Mouse (Mus musculus): ENCODE data around the gene Zg16.

Gene Zg16

DNA sequence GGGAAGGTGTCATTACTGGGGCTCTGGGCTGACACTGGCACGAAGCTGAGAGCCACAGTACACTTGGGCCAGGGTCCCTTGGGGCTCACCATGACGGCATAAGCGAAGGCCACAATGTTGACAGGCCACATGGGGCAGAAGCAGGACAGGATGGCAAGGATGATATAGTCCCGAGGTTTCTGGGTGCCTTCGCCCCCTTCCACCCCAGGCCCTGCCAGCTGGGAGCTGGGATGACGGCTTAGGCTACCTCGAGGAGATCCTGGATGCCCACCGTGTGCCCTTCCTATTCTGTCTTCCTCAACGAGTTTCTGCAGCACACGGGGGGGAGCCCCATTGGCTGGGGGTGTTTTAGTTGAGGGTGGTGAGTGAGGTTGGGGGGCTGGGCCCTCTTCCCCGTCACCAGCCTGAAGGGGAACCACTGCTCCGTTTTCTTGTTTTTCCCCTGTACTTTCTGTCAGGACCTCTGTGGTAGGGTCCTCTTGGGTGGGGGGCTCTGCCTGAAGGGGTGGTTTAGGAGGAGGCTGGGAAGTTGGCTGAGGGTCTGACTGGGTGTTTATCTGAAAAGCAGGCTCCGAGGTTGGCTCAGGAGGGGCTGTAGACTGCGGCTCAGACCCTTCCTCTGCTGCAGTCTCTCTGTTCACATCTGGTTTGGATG lies 67.7 kb downstream of the Zg16 start:
- no peak for DNase-seq

DNA sequence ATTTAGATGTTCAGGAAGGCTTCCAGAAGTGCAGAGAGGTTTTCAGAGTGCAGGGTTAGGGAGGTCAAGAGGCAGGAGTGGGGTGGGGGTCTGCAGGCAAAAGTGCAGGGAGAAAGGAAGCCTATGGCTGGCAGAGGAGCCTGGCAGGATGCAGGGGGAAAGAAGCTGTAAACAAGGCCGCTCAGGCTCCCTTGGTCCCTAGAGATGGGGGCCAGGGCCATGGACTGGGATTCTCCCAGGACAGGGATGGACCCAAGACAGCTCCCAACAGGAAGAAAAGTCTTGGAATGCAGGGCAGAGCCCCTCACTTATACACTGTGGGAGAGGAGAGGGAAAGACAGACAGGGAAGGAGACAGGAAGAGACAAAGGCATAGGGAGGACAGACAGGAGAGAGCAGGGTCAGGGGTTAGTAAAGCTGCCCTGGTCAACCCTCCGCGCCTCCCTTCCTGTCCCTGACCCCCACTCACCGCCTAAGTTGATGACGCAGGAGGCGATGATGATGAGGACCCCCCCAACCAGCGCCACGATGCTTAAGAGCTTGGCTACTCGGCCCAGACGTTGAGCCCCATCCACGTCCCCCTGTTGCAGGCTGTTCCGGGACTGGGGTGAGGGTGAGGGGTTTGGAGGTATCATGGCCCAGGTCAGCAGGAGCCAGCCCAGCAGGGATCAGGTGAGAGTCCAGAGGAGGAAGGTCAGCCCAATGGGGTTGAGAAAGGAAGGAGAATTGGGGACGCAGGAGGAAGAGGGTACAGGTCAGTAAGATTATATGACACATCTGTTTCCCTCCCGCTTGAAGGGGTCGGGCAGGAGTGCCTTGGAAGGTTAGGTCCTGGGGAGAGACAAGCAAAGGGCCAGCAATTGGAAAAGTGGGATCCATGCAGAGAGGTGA lies 68.5 kb downstream of the Zg16 start:
- no peak for DNase-seq

DNA sequence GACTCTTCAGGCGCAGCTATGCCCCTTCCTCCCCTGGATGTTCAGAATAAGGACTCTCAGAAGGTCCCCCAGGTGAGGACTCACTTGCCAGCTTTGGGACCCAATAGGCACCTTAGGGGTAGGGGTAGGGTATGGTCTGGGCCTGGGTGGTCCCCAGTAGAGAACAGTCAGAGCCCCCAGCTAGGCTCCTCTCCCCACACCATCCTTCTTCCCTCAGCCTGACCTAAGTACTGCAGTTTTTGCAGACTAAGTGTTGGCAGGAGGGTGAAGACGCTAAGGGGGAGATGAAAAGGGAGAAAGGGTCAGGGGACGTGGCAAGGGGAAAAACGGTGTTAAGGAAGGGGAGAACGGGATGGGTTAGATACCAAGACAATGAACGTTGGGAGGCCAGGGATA lies 69.2 kb downstream of the Zg16 start:
- no peak for DNase-seq

GRCm38 (mm10) chr7:127016971-127017949 lies 69.9 kb downstream of the Zg16 start, which contains the start of gene Pagr1a:
Gene Pagr1a, minus strand, starts transcription at chr7:127017352.
- peak; percentile 99 for DNase-seq

DNA sequence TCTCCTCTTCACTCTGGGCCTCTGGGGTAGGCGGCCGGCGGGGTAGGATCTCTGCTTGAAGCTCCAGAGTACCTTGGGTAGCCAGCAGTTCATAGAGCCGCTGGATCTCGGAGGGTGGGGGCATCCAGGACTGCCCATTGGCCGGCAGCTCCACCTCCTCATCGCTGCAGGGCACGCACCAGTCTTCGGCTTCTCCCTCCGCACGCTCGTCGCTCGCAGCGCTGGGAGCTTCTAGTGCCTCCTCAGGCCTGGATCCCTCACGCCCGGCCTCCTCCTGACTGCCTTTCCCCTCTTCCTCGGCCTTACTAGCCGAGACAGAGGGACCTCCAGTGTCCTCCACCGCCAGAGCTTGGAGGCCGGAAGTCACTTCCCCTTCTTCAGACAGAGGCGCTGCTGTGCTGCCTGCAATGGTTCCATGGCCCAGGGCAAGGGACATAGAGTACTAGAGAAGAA lies 70.6 kb downstream of the Zg16 start:
- DNase-seq: no peak

DNA sequence TGATC lies 70.8 kb downstream of the Zg16 start, which contains the start of gene Pagr1b:
TSS of gene Pagr1b (minus strand) at position 4 of the 5 bp plus-strand sequence.
- no peak for DNase-seq

DNA sequence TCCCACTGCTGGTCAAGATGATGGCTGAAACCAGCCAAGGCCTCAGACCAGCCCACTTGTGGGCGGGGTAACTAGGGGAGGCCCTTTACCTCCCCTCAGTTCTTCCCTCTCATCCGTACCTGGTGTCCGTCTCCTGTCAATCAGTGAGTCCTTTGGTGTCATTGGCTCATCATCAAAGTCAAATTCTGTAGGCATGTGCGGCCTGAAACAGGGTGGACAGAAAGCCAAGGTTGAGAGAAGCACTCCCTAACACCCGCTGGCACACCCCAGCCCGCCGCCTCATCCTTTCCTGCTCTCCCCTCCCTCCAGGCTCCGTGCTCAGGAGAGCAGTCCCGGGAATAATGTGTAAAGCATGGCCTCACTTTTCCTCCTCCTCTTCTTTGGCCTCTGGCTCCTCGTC lies 71.0 kb downstream of the Zg16 start:
- peak; percentile 78 for DNase-seq

DNA sequence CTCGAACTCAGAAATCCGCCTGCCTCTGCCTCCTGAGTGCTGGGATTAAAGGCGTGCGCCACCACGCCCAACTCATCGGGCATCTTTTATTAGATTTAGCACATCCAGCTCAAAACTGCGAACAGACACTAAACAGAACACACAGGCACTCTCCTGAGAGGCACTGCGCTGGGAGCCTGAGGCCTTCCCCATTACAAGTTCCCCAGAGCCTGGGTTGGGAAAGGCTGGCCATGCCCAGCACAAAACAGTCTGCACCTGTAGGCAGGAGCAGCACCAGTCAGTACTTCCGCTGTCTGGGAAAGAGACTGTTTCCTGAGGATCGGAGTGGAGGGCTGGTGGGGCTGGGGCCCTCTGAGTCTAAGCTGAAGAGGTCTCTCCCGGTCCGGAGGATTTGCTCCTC lies 72.1 kb downstream of the Zg16 start:
- DNase-seq: no peak

DNA sequence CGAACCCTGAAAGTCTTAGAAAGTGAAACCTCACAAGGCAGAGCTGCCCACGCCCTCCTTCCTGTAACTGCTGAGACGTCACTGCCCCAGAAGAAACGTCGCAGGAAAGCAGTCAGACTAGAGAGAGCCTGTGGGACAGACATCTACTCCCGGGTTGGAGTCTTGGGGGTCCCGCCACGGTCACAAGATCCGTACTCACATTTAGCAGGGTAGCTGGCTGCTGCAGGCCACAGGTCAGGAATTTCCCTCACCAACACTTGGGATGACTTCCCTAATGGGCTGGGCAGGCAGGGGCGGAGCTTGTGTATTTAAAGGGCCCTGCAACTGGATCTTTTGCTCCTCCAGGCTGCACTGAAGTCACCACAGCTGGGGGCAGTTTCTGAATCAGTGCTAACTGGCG lies 72.8 kb downstream of the Zg16 start, which contains the start of gene Mvp:
TSS of gene Mvp (minus strand) at position 302 of the 400 bp plus-strand sequence.
- peak; percentile 84 for DNase-seq

DNA sequence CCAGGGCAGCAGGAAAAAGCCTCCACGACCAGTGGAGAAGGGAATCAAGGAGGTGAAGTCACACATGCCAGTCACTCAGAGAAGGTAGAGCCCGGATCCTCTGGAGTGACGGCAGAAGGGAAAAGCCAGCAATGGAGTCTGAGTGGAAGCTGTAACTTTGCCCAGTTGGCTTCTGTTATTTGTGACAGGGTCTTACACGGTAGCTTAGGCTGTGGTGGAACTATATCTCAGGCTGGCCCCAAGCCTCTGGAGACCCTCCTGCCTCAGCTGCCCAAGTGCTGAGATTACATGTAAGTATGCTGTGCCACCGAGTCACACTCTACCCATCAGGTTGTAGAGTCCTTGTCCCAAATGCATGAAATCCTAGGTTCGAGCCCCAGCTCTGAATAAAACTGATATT lies 73.7 kb downstream of the Zg16 start:
- no peak for DNase-seq

- no peak for DNase-seq
Observed at GRCm38 (mm10) chr7:127012845-127013244, 74.3 kb downstream of the Zg16 start.

- DNase-seq: no peak
Observed at GRCm38 (mm10) chr7:127012374-127012773, 74.8 kb downstream of the Zg16 start.

DNA sequence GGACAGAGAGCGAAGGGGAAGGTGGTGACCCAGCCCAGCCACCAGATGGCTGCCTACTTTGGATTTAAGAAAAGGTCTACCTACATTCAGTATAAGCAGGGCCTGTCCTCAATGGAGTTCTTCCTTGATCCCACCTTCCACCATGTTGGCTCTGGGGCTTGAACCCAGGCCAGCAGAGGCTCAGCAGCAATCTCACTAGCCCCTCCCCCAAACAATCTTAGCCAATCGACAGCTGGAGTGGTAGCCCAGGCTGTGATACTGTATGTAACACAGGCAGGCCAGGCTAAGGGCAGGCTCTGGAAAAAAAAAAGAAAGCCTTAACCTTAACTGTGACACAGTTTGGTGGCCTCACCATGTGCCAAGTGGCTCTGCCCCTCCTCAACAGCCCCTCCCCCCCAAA lies 75.4 kb downstream of the Zg16 start:
- no peak for DNase-seq

GRCm38 (mm10) chr7:127011051-127011450 lies 76.1 kb downstream of the Zg16 start:
- DNase-seq: no peak

DNA sequence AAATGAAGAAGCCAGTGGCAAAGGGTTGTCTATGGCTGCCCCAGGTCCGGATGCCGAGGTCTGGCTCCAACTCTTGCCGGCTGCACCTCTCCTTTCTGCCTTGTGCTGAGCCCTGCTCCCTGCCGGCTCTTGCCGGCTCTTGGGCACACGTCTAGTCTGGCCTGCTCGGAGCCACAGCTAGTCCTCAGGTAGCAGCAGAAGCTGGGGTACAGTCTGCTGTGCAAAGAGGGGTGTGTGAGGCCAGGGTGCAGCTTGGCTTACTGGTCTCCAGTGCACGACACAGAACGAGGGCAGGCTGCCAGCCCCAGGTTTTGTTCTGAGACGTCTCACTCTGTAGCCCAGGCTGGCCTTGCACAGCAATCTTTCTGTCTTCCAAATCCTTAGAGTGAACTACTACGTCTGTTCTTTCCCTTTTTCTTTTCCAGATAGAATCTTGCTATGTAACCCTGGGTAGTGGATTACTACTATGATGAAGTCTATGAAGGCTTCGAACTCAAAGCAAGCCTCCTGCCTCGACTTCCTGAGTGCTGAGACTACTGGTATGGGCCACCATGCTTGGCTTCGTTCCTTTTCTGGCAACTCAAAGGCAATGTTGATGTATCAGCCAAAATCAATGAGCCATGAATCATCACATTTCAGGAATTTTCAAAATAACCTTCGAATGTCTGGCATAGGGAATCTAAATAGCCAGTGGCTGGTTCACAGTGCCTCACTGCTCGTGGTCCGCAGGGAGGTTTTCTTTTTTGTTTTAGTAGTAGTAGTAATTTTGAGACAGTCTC lies 77.6 kb downstream of the Zg16 start:
- DNase-seq: no peak

DNA sequence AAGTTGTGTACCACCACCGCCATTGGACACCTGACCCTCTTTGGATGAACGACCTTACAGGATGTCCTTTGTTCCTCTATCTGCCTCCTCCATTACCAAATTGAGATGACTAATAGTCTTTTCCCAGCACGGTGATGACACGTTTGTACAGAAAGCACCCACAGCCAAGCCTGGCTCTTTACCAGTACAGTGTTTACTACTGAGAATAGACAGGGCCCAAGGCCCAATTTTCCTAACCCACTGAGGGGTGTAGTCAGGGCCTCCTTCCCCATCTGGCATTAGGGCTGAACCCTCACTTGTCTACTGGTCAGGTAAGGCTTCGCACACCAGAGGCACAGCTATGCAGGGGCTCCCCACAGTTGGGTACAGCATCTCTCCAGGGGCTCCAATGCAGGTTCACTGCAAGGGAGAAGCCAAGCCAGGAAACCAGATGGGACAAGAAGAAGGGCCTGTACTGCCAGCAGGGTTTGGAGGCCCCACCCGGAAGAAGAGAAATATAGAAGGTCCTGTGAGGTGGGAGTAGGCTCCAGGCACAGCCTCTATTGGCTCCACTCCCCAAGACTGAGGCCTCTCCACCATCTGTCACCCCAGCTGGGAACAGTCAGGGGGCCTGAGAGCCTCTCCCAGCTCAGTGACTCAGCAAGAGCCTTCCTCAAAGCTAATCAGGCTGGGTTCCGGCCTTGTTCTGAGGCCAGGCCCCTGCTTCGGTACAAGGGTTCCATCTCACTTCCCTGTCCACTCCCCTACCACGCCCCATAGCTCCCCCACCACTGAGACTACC lies 78.7 kb downstream of the Zg16 start:
- peak; percentile 75 for DNase-seq

DNA sequence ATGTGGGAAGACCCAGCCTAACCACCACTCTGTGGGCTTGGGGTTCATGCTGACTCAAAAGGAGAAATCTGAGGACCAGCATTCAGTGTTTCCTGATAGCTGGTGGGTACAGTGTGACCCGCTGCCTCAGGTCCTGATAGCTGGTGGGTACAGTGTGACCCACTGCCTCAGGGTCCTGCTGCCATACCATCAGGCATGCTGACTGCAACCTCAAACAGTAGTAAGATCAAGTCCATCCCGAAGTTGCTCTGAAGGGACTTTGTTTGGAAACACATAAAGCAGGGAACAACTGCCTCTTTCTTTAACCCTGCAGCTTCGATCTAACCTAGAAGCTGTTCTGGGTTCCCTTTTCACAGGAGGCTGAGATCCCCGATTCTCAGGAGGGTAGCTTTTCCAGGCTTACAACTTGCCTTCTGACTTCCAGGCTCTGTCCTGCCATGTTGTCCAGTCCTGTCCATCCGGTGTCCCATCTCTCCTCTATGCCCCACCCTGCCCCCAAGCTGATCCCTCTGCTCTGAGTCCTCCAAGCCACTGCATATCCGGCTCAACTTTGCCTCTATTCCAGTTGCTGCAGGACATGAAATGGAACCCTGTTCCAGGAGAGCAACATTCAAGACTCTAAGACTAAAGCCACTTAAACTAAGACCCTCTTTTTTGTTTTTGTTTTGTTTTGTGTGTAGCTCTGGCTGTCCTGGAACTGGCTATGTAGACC lies 79.7 kb downstream of the Zg16 start:
- DNase-seq: no peak

- DNase-seq: no peak
Observed at GRCm38 (mm10) chr7:127004122-127004875, 82.8 kb downstream of the Zg16 start.

GRCm38 (mm10) chr7:127003620-127004019 lies 83.5 kb downstream of the Zg16 start:
- DNase-seq: no peak

Measured in kidney, postnatal 14 days (tissue).